Mouse (Mus musculus): Measurements from ENCODE around the gene Ubap1l. TPM values are rescaled to one million over a fixed set of nuclear protein-coding genes. Genes with fewer than 3 reads are reported as not detected.

Gene Ubap1l
- polyA plus RNA-seq, 1 experiment from 2014 or later, result 0.08 TPM

DNA sequence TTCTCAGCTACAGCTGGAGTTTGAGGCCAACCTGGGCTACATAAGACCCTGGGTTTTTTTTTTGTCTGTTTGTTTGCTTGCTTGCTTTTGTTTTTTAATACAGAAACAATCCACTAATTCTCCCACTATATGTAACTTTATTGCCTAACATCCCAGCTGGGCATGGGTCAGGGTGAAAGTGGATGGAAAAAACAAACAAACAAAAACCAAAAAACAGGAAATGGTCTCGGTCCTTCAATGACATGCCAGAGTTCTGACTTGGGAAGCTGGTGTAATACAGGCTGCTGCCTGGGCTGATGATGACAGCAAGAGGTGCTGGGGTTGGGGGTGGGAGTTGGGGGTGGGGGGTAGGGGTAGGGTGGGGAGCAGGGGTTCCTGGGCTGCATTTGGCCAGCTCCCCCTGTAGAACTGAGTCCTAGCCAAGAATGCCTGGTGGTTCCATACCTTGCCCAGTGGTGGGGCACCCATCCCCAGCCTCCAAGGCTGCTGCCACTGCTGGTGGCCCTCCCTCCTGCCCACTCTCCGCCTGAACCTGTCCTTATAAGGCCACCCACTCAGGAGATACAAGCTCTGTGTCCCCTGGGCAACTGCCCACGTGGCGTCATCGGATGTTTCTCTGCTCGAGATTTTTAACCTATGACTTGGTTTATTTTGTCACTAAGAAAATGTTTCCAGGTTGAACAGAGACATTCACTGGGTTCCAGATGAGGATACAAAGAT, 21.4 kb downstream of the Ubap1l start:
- peaks cover 8% of the 10 kb centered on the region; the same call in 1 of the 2 replicates for H3K4me1 ChIP-seq (replicated peaks; ENCODE audit: insufficient read depth, low read length)
- TF ChIP-seq CTCF (IDR thresholded peaks at IDR 0.05; ENCODE audit: low read depth), result no peak
- H3K4me2 ChIP-seq (ENCODE audit: low read length), result no peak overlapping the region
- H3K9me3 ChIP-seq (replicated peaks; ENCODE audit: low read length), result no peaks in the 10 kb centered on the region
- peak overlapping the region; percentile 5; the same call in 1 of the 2 replicates for H3K27ac ChIP-seq
- ATAC-seq (replicated peaks; ENCODE audit: low FRiP score, low read depth), result 0 out of 2 replicates have a peak, but pooled peaks have one; percentile 15
- H3K36me3 ChIP-seq (ENCODE audit: insufficient read depth, low read length), result no peaks in the 10 kb centered on the region
- 66% methylated on average over 6 of the region's 6 CpGs for WGBS
- H3K4me3 ChIP-seq (replicated peaks; ENCODE audit: low read depth, low read length), result no peak overlapping the region
- no peaks in the 10 kb centered on the region for H3K27me3 ChIP-seq (ENCODE audit: insufficient read depth, low read length)
- peak; percentile 37 for DNase-seq (ENCODE audit: low spot score)
- H3K9ac ChIP-seq (ENCODE audit: low read depth, low read length), result no peak overlapping the region

DNA sequence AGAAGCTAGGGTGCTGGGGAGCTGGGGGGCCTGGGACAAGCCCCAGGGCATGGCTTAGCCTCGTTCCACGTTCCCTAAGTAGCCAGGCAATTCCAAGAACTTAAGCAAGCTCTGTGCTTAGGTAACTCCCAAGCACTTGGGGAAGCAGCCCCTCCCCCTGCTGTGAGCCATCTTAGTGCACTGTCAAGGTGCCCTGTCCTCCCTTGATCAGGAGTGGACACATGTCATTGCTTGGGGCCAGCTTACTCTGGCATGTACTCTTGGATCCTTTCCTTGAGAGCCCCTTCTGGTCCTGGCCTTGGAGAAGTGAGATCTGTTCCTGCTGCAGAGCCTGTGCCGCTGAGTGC, 21.9 kb downstream of the Ubap1l start:
- H3K27ac ChIP-seq, result peak overlapping the region; percentile 42; the same call in 1 of the 2 replicates
- no peak overlapping the region for H3K9ac ChIP-seq (ENCODE audit: low read depth, low read length)
- H3K36me3 ChIP-seq (ENCODE audit: insufficient read depth, low read length), result no peaks in the 10 kb centered on the region
- H3K4me1 ChIP-seq (replicated peaks; ENCODE audit: insufficient read depth, low read length), result peaks cover 8% of the 10 kb centered on the region; the same call in 1 of the 2 replicates
- ATAC-seq (replicated peaks; ENCODE audit: low FRiP score, low read depth), result no peak
- DNase-seq (ENCODE audit: low spot score), result no peak
- H3K27me3 ChIP-seq (ENCODE audit: insufficient read depth, low read length), result no peaks in the 10 kb centered on the region
- H3K9me3 ChIP-seq (replicated peaks; ENCODE audit: low read length), result no peaks in the 10 kb centered on the region
- no peak overlapping the region for H3K4me2 ChIP-seq (ENCODE audit: low read length)
- TF ChIP-seq CTCF (IDR thresholded peaks at IDR 0.05; ENCODE audit: low read depth), result no peak
- no peak overlapping the region for H3K4me3 ChIP-seq (replicated peaks; ENCODE audit: low read depth, low read length)
- 55% methylated on average over 3 of the region's 3 CpGs for WGBS

DNA sequence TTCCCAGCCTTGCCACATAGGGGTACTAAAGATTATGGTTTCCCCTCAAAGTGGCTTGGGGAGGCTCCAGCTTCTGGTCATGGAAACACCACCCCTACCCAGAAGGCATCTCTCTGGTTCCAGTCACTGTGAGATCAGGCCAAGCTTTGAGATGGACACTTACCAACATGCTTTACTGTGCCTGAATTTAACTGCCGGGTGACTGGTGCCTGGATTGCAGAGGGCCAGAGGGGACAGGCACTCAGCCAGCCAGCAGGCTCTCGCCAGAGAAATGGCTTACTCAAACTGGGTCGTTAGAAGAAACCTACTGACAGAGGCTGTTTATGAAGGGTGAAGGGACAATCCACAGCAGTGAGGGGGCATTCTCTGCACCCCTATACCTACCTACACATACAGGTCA, 23.4 kb downstream of the Ubap1l start:
- Histone ChIP-seq H3K27ac (no peak overlapping the region), H3K9ac (ENCODE audit: low read depth, low read length) (no peak overlapping the region), H3K36me3 (ENCODE audit: insufficient read depth, low read length) (no peaks in the 10 kb centered on the region), H3K27me3 (ENCODE audit: insufficient read depth, low read length) (no peaks in the 10 kb centered on the region), H3K4me2 (ENCODE audit: low read length) (no peak overlapping the region), H3K4me1 (replicated peaks; ENCODE audit: insufficient read depth, low read length) (peaks cover 8% of the 10 kb centered on the region; the same call in 1 of the 2 replicates), H3K9me3 (replicated peaks; ENCODE audit: low read length) (no peaks in the 10 kb centered on the region), H3K4me3 (replicated peaks; ENCODE audit: low read depth, low read length) (no peak overlapping the region)
- TF ChIP-seq CTCF (IDR thresholded peaks at IDR 0.05; ENCODE audit: low read depth), result no peak
- 53% methylated on average over 3 of the region's 3 CpGs for WGBS
- ATAC-seq (replicated peaks; ENCODE audit: low FRiP score, low read depth) (no peak), DNase-seq (ENCODE audit: low spot score) (peak; percentile 12)

DNA sequence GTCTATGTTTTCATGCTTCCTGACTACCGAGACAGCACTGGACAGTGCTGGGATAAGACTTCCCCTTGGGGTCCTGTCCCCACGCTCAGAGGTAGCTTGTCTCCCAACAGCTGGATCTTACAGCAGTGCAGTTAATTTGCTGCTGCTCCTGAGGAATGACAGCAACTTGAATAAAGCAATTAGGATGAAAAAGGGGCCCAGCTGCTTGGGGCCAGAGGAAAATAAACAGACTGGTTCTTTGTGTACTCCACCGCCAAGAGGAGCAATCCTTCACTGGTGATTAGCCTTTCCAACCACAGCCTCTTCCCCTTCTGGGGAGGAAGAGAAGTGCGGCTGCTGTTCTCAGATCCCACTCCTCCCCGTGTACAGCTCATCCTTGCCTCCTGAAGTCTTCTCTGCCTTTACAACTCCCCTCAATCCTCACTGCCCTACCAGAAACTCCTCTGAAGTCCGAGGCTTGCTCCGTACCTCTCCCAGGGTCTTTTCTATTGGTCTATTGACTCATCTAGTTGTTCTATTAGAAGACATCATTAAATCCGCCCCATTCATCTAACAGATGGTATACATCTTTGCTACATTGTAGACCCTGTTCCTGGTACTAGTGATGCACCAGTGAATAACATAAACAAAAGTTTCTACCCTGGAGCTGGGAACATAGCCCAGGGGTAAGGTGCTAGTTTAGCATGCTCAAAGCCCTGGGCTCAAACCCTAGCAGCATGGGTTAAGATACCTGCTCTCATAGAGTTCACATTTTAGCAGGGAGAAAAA, 25.7 kb downstream of the Ubap1l start:
- peaks cover 3% of the 10 kb centered on the region; the same call in 1 of the 2 replicates for H3K4me1 ChIP-seq (replicated peaks; ENCODE audit: insufficient read depth, low read length)
- H3K4me3 ChIP-seq (replicated peaks; ENCODE audit: low read depth, low read length), result no peak overlapping the region
- DNase-seq (ENCODE audit: low spot score) (peak; percentile 95), ATAC-seq (replicated peaks; ENCODE audit: low FRiP score, low read depth) (no peak; the same call in 1 of the 2 replicates)
- H3K27me3 ChIP-seq (ENCODE audit: insufficient read depth, low read length), result peaks cover 8% of the 10 kb centered on the region; the same call in 1 of the 2 replicates
- peak; percentile 49 for TF ChIP-seq CTCF (IDR thresholded peaks at IDR 0.05; ENCODE audit: low read depth)
- H3K4me2 ChIP-seq (ENCODE audit: low read length), result no peak overlapping the region
- no peaks in the 10 kb centered on the region for H3K9me3 ChIP-seq (replicated peaks; ENCODE audit: low read length)
- no peak overlapping the region for H3K9ac ChIP-seq (ENCODE audit: low read depth, low read length)
- H3K36me3 ChIP-seq (ENCODE audit: insufficient read depth, low read length), result no peaks in the 10 kb centered on the region
- peak overlapping the region; percentile 60 for H3K27ac ChIP-seq
- WGBS, result 15% methylated on average over 8 of the region's 8 CpGs

DNA sequence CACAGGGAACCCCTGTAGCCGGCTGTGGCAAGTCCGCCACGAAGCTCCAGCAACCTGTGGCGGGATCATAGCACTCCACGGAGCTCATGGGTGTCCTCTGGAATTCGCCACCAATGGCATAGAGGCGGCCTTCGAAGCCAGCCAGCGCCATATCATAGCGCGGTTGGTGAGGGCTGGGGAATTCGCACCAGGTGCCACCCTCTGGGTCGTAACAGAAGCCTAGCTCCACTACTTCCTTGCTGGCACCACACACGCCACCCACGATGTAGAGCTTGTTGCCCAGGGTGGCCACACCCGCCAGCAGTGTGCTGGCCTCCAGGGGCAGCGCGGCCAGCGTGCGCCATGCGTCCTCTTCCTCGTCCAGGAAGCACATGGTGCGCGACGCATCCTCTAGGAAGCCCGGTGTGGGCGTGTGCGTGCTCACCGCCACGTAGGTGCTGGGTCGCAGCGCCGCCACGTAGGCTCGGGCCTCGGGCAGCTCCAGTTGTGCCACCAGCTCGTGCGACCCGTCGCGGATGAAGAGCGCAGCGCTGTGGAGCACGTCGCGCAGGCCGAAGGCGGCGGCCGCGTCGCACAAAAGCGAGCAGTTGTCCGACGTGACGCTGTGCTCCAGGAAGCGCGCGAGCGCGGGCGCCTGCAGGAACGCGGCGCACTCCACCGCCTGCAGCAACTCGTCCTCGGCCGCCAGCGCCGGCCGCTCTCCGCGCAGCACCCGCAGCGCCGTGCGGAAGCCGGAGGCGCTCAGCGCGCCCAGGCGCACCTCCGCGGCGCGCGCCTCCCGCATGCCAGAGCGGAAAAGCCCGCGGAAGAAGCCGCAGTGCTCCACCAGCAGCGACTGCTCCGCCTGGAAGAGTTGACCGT, 30.1 kb downstream of the Ubap1l start:
- peak; percentile 42 for DNase-seq (ENCODE audit: low spot score)
- H3K9me3 ChIP-seq (replicated peaks; ENCODE audit: low read length), result no peaks in the 10 kb centered on the region
- H3K27ac ChIP-seq, result no peak overlapping the region
- no peaks in the 10 kb centered on the region for H3K36me3 ChIP-seq (ENCODE audit: insufficient read depth, low read length)
- peak overlapping the region; percentile 34 for H3K4me3 ChIP-seq (replicated peaks; ENCODE audit: low read depth, low read length)
- no peak for TF ChIP-seq CTCF (IDR thresholded peaks at IDR 0.05; ENCODE audit: low read depth)
- H3K4me1 ChIP-seq (replicated peaks; ENCODE audit: insufficient read depth, low read length), result 0 out of 2 replicates have a peak, but pooled peaks cover under 1% of the 10 kb centered on the region
- H3K4me2 ChIP-seq (ENCODE audit: low read length), result peak overlapping the region; percentile 53
- ATAC-seq (replicated peaks; ENCODE audit: low FRiP score, low read depth), result peak; percentile 50
- peaks cover 8% of the 10 kb centered on the region; the same call in 1 of the 2 replicates for H3K27me3 ChIP-seq (ENCODE audit: insufficient read depth, low read length)
- H3K9ac ChIP-seq (ENCODE audit: low read depth, low read length), result peak overlapping the region; percentile 44; the same call in 1 of the 2 replicates
- WGBS, result 17% methylated on average over 96 of the region's 96 CpGs

DNA sequence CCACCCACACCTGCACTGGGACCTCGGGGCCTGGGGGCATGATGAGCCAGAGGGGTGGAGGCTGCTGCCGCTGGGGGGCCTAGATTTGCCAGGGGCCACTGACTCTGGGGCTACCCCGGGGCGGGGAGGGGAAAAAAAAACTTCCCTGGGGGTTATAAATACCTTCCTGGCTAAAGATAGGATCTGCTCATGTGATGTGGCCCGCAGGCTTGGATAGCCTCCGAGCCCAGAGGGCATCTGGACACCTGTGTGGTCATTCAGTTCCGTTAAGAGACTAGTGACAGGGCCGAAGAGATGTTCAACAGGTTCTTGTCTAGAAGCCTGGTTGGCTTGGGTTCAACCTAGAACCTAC, 30.7 kb downstream of the Ubap1l start, which contains the start of gene Kbtbd13:
TSS of gene Kbtbd13 (minus strand) at position 40 of the 352 bp plus-strand sequence.
- TF ChIP-seq CTCF (IDR thresholded peaks at IDR 0.05; ENCODE audit: low read depth), result no peak
- ATAC-seq (replicated peaks; ENCODE audit: low FRiP score, low read depth), result no peak
- H3K9ac ChIP-seq (ENCODE audit: low read depth, low read length), result peak within 1 kb of the TSS; percentile 44; the same call in 1 of the 2 replicates
- H3K4me2 ChIP-seq (ENCODE audit: low read length), result peak within 1 kb of the TSS; percentile 53
- WGBS, result 28% methylated on average over 8 of the region's 8 CpGs
- no peaks in the 10 kb centered on the region for H3K36me3 ChIP-seq (ENCODE audit: insufficient read depth, low read length)
- no peak within 1 kb of the TSS for H3K27ac ChIP-seq
- no peak for DNase-seq (ENCODE audit: low spot score)
- peak within 1 kb of the TSS; percentile 34 for H3K4me3 ChIP-seq (replicated peaks; ENCODE audit: low read depth, low read length)
- peaks cover 8% of the 10 kb centered on the region; the same call in 1 of the 2 replicates for H3K27me3 ChIP-seq (ENCODE audit: insufficient read depth, low read length)
- no peaks in the 10 kb centered on the region for H3K4me1 ChIP-seq (replicated peaks; ENCODE audit: insufficient read depth, low read length)
- H3K9me3 ChIP-seq (replicated peaks; ENCODE audit: low read length), result no peaks in the 10 kb centered on the region
